Mouse (Mus musculus) stomach, postnatal 0 days (tissue): ENCODE measurements at regions not wholly inside any gene's neighbourhood (a gene's known extent, or its start where the extent isn't known, plus 50 kb on each side); places are given as distances from the start of the nearest gene placed in this dataset.

ENCODE experiments used
- CTCF ChIP-seq: IDR thresholded peaks from 2 replicates; pipeline ENCODE4 v1.5.1; 2016; ENCODE audit warnings: antibody characterized with exemption, low read depth, mild to moderate bottlenecking, moderate library complexity
- EP300 ChIP-seq: optimal IDR thresholded peaks from 2 replicates; pipeline ENCODE3; 2016; ENCODE audit warnings: antibody characterized with exemption

GRCm38 (mm10) chr12:112339481-112340179 is 149.6 kb upstream of the A530016L24Rik start:
- TF ChIP-seq CTCF (no peak), EP300 (no peak)
